Comparison of ENCODE assay signal across 8 mouse cellular contexts in genomic region chr11:98709001-98709741, GRCm38 (mm10). TPM values are rescaled to one million over a fixed set of nuclear protein-coding genes. Genes with fewer than 3 reads are reported as not detected.
A peak's percentile ranks its signal among the peaks of the same experiment; 100 is the strongest.
DNase-seq lines count a peak whose midpoint lies in the region; ATAC-seq and TF ChIP-seq lines count a peak whose summit lies in the region.

No protein-coding gene starts in this region.

- peaks cover 32% of the 10 kb centered on the region for H3K4me1 ChIP-seq in embryonic facial prominence, embryonic 13.5 days
- peaks cover 10% of the 10 kb centered on the region; the same call in 1 of the 2 replicates for H3K4me1 ChIP-seq in embryonic facial prominence, embryonic 10.5 days
- peaks cover 46% of the 10 kb centered on the region for H3K4me1 ChIP-seq in bone marrow macrophage, adult 2 months (ENCODE audit: control insufficient read depth, insufficient read depth, low read length)
- peaks cover 25% of the 10 kb centered on the region for H3K4me1 ChIP-seq in intestine, embryonic 15.5 days (replicated peaks)
- H3K4me1 ChIP-seq in lung, embryonic 16.5 days (replicated peaks; ENCODE audit: control insufficient read depth, insufficient read depth, low read length) = peaks cover 43% of the 10 kb centered on the region
- H3K4me1 ChIP-seq in midbrain, embryonic 14.5 days (ENCODE audit: control insufficient read depth, insufficient read depth, low read length) = no peaks in the 10 kb centered on the region

- no peak for ATAC-seq in embryonic facial prominence, embryonic 13.5 days (ENCODE audit: insufficient number of reproducible peaks, insufficient read depth, low FRiP score, low TSS enrichment, low read depth)
- ATAC-seq in intestine, embryonic 15.5 days = peak; percentile 60
- ATAC-seq in lung, embryonic 16.5 days (ENCODE audit: low read depth) = peak; percentile 60
- no peak for ATAC-seq in midbrain, embryonic 14.5 days (ENCODE audit: low FRiP score, low TSS enrichment)

- H3K36me3 ChIP-seq in embryonic facial prominence, embryonic 13.5 days = peaks cover 90% of the 10 kb centered on the region
- H3K36me3 ChIP-seq in embryonic facial prominence, embryonic 10.5 days (replicated peaks) = peaks cover 96% of the 10 kb centered on the region
- peaks cover 41% of the 10 kb centered on the region for H3K36me3 ChIP-seq in intestine, embryonic 15.5 days
- peaks cover 25% of the 10 kb centered on the region for H3K36me3 ChIP-seq in lung, embryonic 16.5 days (ENCODE audit: control insufficient read depth, insufficient read depth, low read length)
- H3K36me3 ChIP-seq in midbrain, embryonic 14.5 days (ENCODE audit: control insufficient read depth, insufficient read depth, low read length) = peaks cover 94% of the 10 kb centered on the region

- H3K9me3 ChIP-seq in embryonic facial prominence, embryonic 13.5 days = no peaks in the 10 kb centered on the region
- H3K9me3 ChIP-seq in embryonic facial prominence, embryonic 10.5 days = no peaks in the 10 kb centered on the region
- H3K9me3 ChIP-seq in intestine, embryonic 15.5 days = no peaks in the 10 kb centered on the region
- H3K9me3 ChIP-seq in lung, embryonic 16.5 days (ENCODE audit: control insufficient read depth, low read length) = no peaks in the 10 kb centered on the region
- H3K9me3 ChIP-seq in midbrain, embryonic 14.5 days (ENCODE audit: control insufficient read depth, low read length) = no peaks in the 10 kb centered on the region

- peak overlapping the region; percentile 78; the same call in 1 of the 2 replicates for H3K27ac ChIP-seq in embryonic facial prominence, embryonic 13.5 days
- no peak overlapping the region for H3K27ac ChIP-seq in embryonic facial prominence, embryonic 10.5 days (replicated peaks)
- peak overlapping the region; percentile 79 for H3K27ac ChIP-seq in bone marrow macrophage, adult 2 months (ENCODE audit: insufficient read depth, low read depth, low read length)
- peak overlapping the region; percentile 74 for H3K27ac ChIP-seq in intestine, embryonic 15.5 days
- peak overlapping the region; percentile 96 for H3K27ac ChIP-seq in lung, embryonic 16.5 days (ENCODE audit: low read length)
- no peak overlapping the region for H3K27ac ChIP-seq in midbrain, embryonic 14.5 days (replicated peaks; ENCODE audit: low read depth, low read length)

- 84% methylated on average over 26 of the region's 26 CpGs for WGBS in embryonic facial prominence, embryonic 13.5 days
- 92% methylated on average over 26 of the region's 26 CpGs for WGBS in embryonic facial prominence, embryonic 10.5 days
- WGBS in intestine, embryonic 15.5 days = 59% methylated on average over 26 of the region's 26 CpGs
- 45% methylated on average over 26 of the region's 26 CpGs for WGBS in lung, embryonic 16.5 days
- 87% methylated on average over 26 of the region's 26 CpGs for WGBS in midbrain, embryonic 14.5 days

- H3K4me3 ChIP-seq in embryonic facial prominence, embryonic 13.5 days = no peak overlapping the region
- no peak overlapping the region for H3K4me3 ChIP-seq in embryonic facial prominence, embryonic 10.5 days
- peak overlapping the region; percentile 35 for H3K4me3 ChIP-seq in bone marrow macrophage, adult 2 months (ENCODE audit: insufficient read depth, low read length)
- no peak overlapping the region for H3K4me3 ChIP-seq in intestine, embryonic 15.5 days (replicated peaks)
- H3K4me3 ChIP-seq in lung, embryonic 16.5 days (ENCODE audit: low read length) = no peak overlapping the region
- no peak overlapping the region for H3K4me3 ChIP-seq in midbrain, embryonic 14.5 days (replicated peaks; ENCODE audit: low read depth, low read length)

- H3K4me2 ChIP-seq in embryonic facial prominence, embryonic 13.5 days = no peak overlapping the region
- H3K4me2 ChIP-seq in intestine, embryonic 15.5 days (replicated peaks) = no peak overlapping the region
- peak overlapping the region; percentile 3; the same call in 1 of the 2 replicates for H3K4me2 ChIP-seq in lung, embryonic 16.5 days (ENCODE audit: low read depth, low read length)
- H3K4me2 ChIP-seq in midbrain, embryonic 14.5 days (ENCODE audit: low read length) = no peak overlapping the region

- TF ChIP-seq CTCF in bone marrow macrophage, adult 2 months (IDR thresholded peaks at IDR 0.05; ENCODE audit: low read depth, low read length) = no peak

- no peak overlapping the region for H3K9ac ChIP-seq in embryonic facial prominence, embryonic 13.5 days
- H3K9ac ChIP-seq in intestine, embryonic 15.5 days = no peak overlapping the region
- H3K9ac ChIP-seq in lung, embryonic 16.5 days (ENCODE audit: low read length) = peak overlapping the region; percentile 8; the same call in 1 of the 2 replicates
- H3K9ac ChIP-seq in midbrain, embryonic 14.5 days (replicated peaks; ENCODE audit: low read length) = no peak overlapping the region

- no peak for DNase-seq in embryonic facial prominence, embryonic 10.5 days (ENCODE audit: low spot score)
- DNase-seq in yolk sac, embryonic 10.5 days (ENCODE audit: low spot score) = peak; percentile 86
- DNase-seq in midbrain, embryonic 14.5 days = no peak
- no peak for DNase-seq in thymus, postnatal 4 days

- no peak for TF ChIP-seq POLR2A in bone marrow macrophage, adult 2 months (IDR thresholded peaks at IDR 0.05; ENCODE audit: borderline replicate concordance, low read depth, low read length)

- no peaks in the 10 kb centered on the region for H3K27me3 ChIP-seq in embryonic facial prominence, embryonic 13.5 days
- no peaks in the 10 kb centered on the region for H3K27me3 ChIP-seq in embryonic facial prominence, embryonic 10.5 days (replicated peaks; ENCODE audit: low read depth, poor library complexity, severe bottlenecking)
- H3K27me3 ChIP-seq in intestine, embryonic 15.5 days (replicated peaks) = no peaks in the 10 kb centered on the region
- no peaks in the 10 kb centered on the region for H3K27me3 ChIP-seq in lung, embryonic 16.5 days (ENCODE audit: control insufficient read depth, insufficient read depth, low read depth, low read length)
- H3K27me3 ChIP-seq in midbrain, embryonic 14.5 days (ENCODE audit: control insufficient read depth, insufficient read depth, low read length) = no peaks in the 10 kb centered on the region

RNA-seq across cellular contexts. Expression of gene Csf3, which starts 8.1 kb away (rescaled TPM):
- not detected in 2 replicates for polyA plus RNA-seq in embryonic facial prominence, embryonic 13.5 days (2015; fragmentation: Nextera tagmentation; extraction: Ambion mirVana)
- polyA plus RNA-seq in embryonic facial prominence, embryonic 10.5 days (2016; fragmentation: Nextera tagmentation; extraction: Ambion mirVana) = not detected in 2 replicates
- not detected in 2 replicates for polyA plus RNA-seq in bone marrow macrophage, adult 2 months (2012; ENCODE audit: insufficient read depth, insufficient read length, missing spikeins)
- not detected in 2 replicates for polyA plus RNA-seq in intestine, embryonic 15.5 days (2015; fragmentation: Nextera tagmentation; extraction: Ambion mirVana)
- not detected in 2 replicates for polyA plus RNA-seq in lung, embryonic 16.5 days (2015; fragmentation: Nextera tagmentation; extraction: Ambion mirVana)
- polyA plus RNA-seq in midbrain, embryonic 14.5 days (2014; fragmentation: Nextera tagmentation; extraction: Ambion mirVana) = not detected in 2 replicates

RNA-seq across cellular contexts. Expression of gene Med24, which starts 20.1 kb away (rescaled TPM):
- polyA plus RNA-seq in embryonic facial prominence, embryonic 13.5 days (2015; fragmentation: Nextera tagmentation; extraction: Ambion mirVana) = 63.8 and 65.0 TPM in 2 replicates
- polyA plus RNA-seq in embryonic facial prominence, embryonic 10.5 days (2016; fragmentation: Nextera tagmentation; extraction: Ambion mirVana) = 73.9 and 78.1 TPM in 2 replicates
- polyA plus RNA-seq in bone marrow macrophage, adult 2 months (2012; ENCODE audit: insufficient read depth, insufficient read length, missing spikeins) = 26.9 and 32.2 TPM in 2 replicates
- 39.6 and 42.5 TPM in 2 replicates for polyA plus RNA-seq in intestine, embryonic 15.5 days (2015; fragmentation: Nextera tagmentation; extraction: Ambion mirVana)
- 56.6 and 57.8 TPM in 2 replicates for polyA plus RNA-seq in lung, embryonic 16.5 days (2015; fragmentation: Nextera tagmentation; extraction: Ambion mirVana)
- polyA plus RNA-seq in midbrain, embryonic 14.5 days (2014; fragmentation: Nextera tagmentation; extraction: Ambion mirVana) = 65.7 and 81.1 TPM in 2 replicates

RNA-seq across cellular contexts. Expression of gene Psmd3, which starts 26.8 kb away (rescaled TPM):
- polyA plus RNA-seq in embryonic facial prominence, embryonic 13.5 days (2015; fragmentation: Nextera tagmentation; extraction: Ambion mirVana) = 196 and 207 TPM in 2 replicates
- 249 and 262 TPM in 2 replicates for polyA plus RNA-seq in embryonic facial prominence, embryonic 10.5 days (2016; fragmentation: Nextera tagmentation; extraction: Ambion mirVana)
- polyA plus RNA-seq in bone marrow macrophage, adult 2 months (2012; ENCODE audit: insufficient read depth, insufficient read length, missing spikeins) = 46.3 and 53.7 TPM in 2 replicates
- polyA plus RNA-seq in intestine, embryonic 15.5 days (2015; fragmentation: Nextera tagmentation; extraction: Ambion mirVana) = 195 and 202 TPM in 2 replicates
- polyA plus RNA-seq in lung, embryonic 16.5 days (2015; fragmentation: Nextera tagmentation; extraction: Ambion mirVana) = 165 and 177 TPM in 2 replicates
- polyA plus RNA-seq in midbrain, embryonic 14.5 days (2014; fragmentation: Nextera tagmentation; extraction: Ambion mirVana) = 135 and 164 TPM in 2 replicates

RNA-seq across cellular contexts. Expression of gene Thra, which starts 31.3 kb away (rescaled TPM):
- 46.5 and 47.3 TPM in 2 replicates for polyA plus RNA-seq in embryonic facial prominence, embryonic 13.5 days (2015; fragmentation: Nextera tagmentation; extraction: Ambion mirVana)
- polyA plus RNA-seq in embryonic facial prominence, embryonic 10.5 days (2016; fragmentation: Nextera tagmentation; extraction: Ambion mirVana) = 8.8 and 9.1 TPM in 2 replicates
- polyA plus RNA-seq in bone marrow macrophage, adult 2 months (2012; ENCODE audit: insufficient read depth, insufficient read length, missing spikeins) = 20.7 and 23.5 TPM in 2 replicates
- polyA plus RNA-seq in intestine, embryonic 15.5 days (2015; fragmentation: Nextera tagmentation; extraction: Ambion mirVana) = 42.7 and 45.5 TPM in 2 replicates
- 36.3 and 36.4 TPM in 2 replicates for polyA plus RNA-seq in lung, embryonic 16.5 days (2015; fragmentation: Nextera tagmentation; extraction: Ambion mirVana)
- 175 and 194 TPM in 2 replicates for polyA plus RNA-seq in midbrain, embryonic 14.5 days (2014; fragmentation: Nextera tagmentation; extraction: Ambion mirVana)

RNA-seq across cellular contexts. Expression of gene Gsdma, which starts 45.0 kb away (rescaled TPM):
- polyA plus RNA-seq in embryonic facial prominence, embryonic 13.5 days (2015; fragmentation: Nextera tagmentation; extraction: Ambion mirVana) = 0.28 and 0.48 TPM in 2 replicates
- polyA plus RNA-seq in embryonic facial prominence, embryonic 10.5 days (2016; fragmentation: Nextera tagmentation; extraction: Ambion mirVana) = not detected in 2 replicates
- not detected in 2 replicates for polyA plus RNA-seq in bone marrow macrophage, adult 2 months (2012; ENCODE audit: insufficient read depth, insufficient read length, missing spikeins)
- polyA plus RNA-seq in intestine, embryonic 15.5 days (2015; fragmentation: Nextera tagmentation; extraction: Ambion mirVana) = 0.10 TPM in 1 of 2 replicates, not detected in the other
- 0.09 TPM in 1 of 2 replicates, not detected in the other for polyA plus RNA-seq in lung, embryonic 16.5 days (2015; fragmentation: Nextera tagmentation; extraction: Ambion mirVana)
- polyA plus RNA-seq in midbrain, embryonic 14.5 days (2014; fragmentation: Nextera tagmentation; extraction: Ambion mirVana) = not detected in 2 replicates

Comparison
In these comparisons a context has a peak if more than half of its experiments do, and no peak if none do; other contexts are left out.
1. H3K27ac ChIP-seq: peak in embryonic facial prominence, embryonic 13.5 days (single experiment), bone marrow macrophage, adult 2 months (single experiment), intestine, embryonic 15.5 days (single experiment) and lung, embryonic 16.5 days (single experiment); none in embryonic facial prominence, embryonic 10.5 days (single experiment) and midbrain, embryonic 14.5 days (single experiment).
2. ATAC-seq: peak in intestine, embryonic 15.5 days (single experiment) and lung, embryonic 16.5 days (single experiment); none in embryonic facial prominence, embryonic 13.5 days (single experiment) and midbrain, embryonic 14.5 days (single experiment).